Mouse (Mus musculus) intestine, postnatal 0 days (tissue): ENCODE results near the gene Cd38. TPM values are rescaled to one million over a fixed set of nuclear protein-coding genes. Genes with fewer than 3 reads are reported as not detected.

Experiments used
- ATAC-seq: fragments of 200-750 bp; cut with Nextera tagmentation; 2 replicates; pipeline ENCODE4 v1.8.0; 2017; ENCODE audit warnings: mild to moderate bottlenecking, moderate TSS enrichment, moderate library complexity
- H3K27ac ChIP-seq: fragments of 300-500 bp; sonication (generic); 2 replicates; pipeline ENCODE4 v1.5.1; 2014; ENCODE audit warnings: mild to moderate bottlenecking, low read depth, low read length, moderate library complexity
- H3K27me3 ChIP-seq: fragments of 300-500 bp; sonication (generic); replicated peaks from 2 replicates; pipeline ENCODE4 v1.6.1; 2014; ENCODE audit warnings: low read length, mixed read lengths; ENCODE audit not compliant: control insufficient read depth, insufficient read depth
- H3K36me3 ChIP-seq: fragments of 300-500 bp; sonication (generic); 2 replicates; pipeline ENCODE4 v1.6.1; 2014; ENCODE audit warnings: mild to moderate bottlenecking, moderate library complexity; ENCODE audit not compliant: control insufficient read depth, insufficient read depth
- H3K4me1 ChIP-seq: fragments of 300-500 bp; sonication (generic); replicated peaks from 2 replicates; pipeline ENCODE4 v1.6.1; 2014; ENCODE audit warnings: antibody characterized with exemption, low read length, mixed read lengths; ENCODE audit not compliant: control insufficient read depth, insufficient read depth
- H3K4me2 ChIP-seq: fragments of 300-500 bp; sonication (generic); replicated peaks from 2 replicates; pipeline ENCODE4 v1.6.1; 2014; ENCODE audit warnings: low read depth, mild to moderate bottlenecking, moderate library complexity
- H3K4me3 ChIP-seq: fragments of 300-500 bp; sonication (generic); 2 replicates; pipeline ENCODE4 v1.5.1; 2014; ENCODE audit warnings: low read depth, low read length
- H3K9ac ChIP-seq: fragments of 300-500 bp; sonication (generic); 2 replicates; pipeline ENCODE4 v1.6.1; 2014; ENCODE audit warnings: mild to moderate bottlenecking, low read depth, low read length
- H3K9me3 ChIP-seq: fragments of 300-500 bp; sonication (generic); 2 replicates; pipeline ENCODE4 v1.6.1; 2016; ENCODE audit warnings: mixed run types; ENCODE audit not compliant: control insufficient read depth
- CTCF ChIP-seq: sonication (generic); IDR thresholded peaks from 2 replicates; pipeline ENCODE4 v1.5.1; 2016; ENCODE audit warnings: low read depth, mild to moderate bottlenecking, control low read depth, antibody characterized with exemption, moderate library complexity
- WGBS: fragments of 180-500 bp; shearing (Covaris S2); extraction: QIAGEN DNeasy Blood & Tissue Kit; methylation state at CpG from one replicate; pipeline ENCODE4 v1.1.7; 2014; 5-methylcytosine and 5-hydroxymethylcytosine counted together
- polyA plus RNA-seq: library from polyadenylated mRNA; unstranded; fragments of >200 nt; fragmentation: Nextera tagmentation; extraction: Ambion mirVana; gene quantifications from 2 replicates; pipeline ENCODE4 v1.2.1, GENCODE M21; 2015

Gene Cd38
- polyA plus RNA-seq, 1 experiment from 2014 or later, result 9.5 TPM

- H3K4me3 ChIP-seq, result peak overlapping the region; percentile 24
Measured at GRCm38 (mm10) chr5:43842011-43842285, 26.4 kb upstream of the Cd38 start.

GRCm38 (mm10) chr5:43842576-43843155 lies 25.7 kb upstream of the Cd38 start:
- Histone ChIP-seq H3K4me1 (no peaks in the 10 kb centered on the region; the same call in 1 of the 2 replicates), H3K27ac (no peak overlapping the region), H3K9ac (no peak overlapping the region), H3K36me3 (no peaks in the 10 kb centered on the region), H3K9me3 (0 out of 2 replicates have a peak, but pooled peaks cover 4% of the 10 kb centered on the region), H3K4me2 (no peak overlapping the region), H3K4me3 (no peak overlapping the region), H3K27me3 (no peaks in the 10 kb centered on the region)
- ATAC-seq, result no peak
- 64% methylated on average over 3 of the region's 3 CpGs for WGBS
- no peak for TF ChIP-seq CTCF

More at GRCm38 (mm10) chr5:43842011-43842285, 26.4 kb upstream of the Cd38 start:
- 68% methylated on average over 5 of the region's 5 CpGs for WGBS
- no peaks in the 10 kb centered on the region for H3K36me3 ChIP-seq
- no peaks in the 10 kb centered on the region; the same call in 1 of the 2 replicates for H3K4me1 ChIP-seq
- H3K9ac ChIP-seq, result no peak overlapping the region
- H3K27me3 ChIP-seq, result no peaks in the 10 kb centered on the region
- 0 out of 2 replicates have a peak, but pooled peaks cover 4% of the 10 kb centered on the region for H3K9me3 ChIP-seq
- ATAC-seq, result no peak
- H3K4me2 ChIP-seq, result peak overlapping the region; percentile 57
- H3K27ac ChIP-seq, result no peak overlapping the region
- TF ChIP-seq CTCF, result no peak

DNA sequence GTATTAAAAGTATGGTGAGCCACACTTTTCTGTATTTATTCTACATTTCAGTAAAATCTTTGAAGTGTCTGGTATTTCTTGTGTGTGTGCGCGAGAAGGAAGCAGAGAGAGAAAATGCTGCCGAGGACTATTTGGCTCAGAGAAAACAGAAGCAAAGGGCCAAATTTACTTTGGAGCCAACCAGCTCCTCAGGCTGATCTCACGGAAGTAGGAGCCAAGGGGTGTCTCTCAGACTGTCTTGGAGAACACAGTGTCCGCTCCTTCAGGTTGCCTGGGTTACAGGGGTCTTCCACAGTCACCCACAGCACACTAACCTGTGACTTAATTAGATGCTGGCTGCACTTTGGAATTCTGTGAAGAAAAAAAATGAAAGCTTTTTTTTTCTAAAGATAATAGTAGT lies 23.3 kb upstream of the Cd38 start:
- 85% methylated on average over 5 of the region's 5 CpGs for WGBS
- H3K27me3 ChIP-seq, result no peaks in the 10 kb centered on the region
- TF ChIP-seq CTCF, result no peak
- H3K4me2 ChIP-seq, result no peak overlapping the region
- no peaks in the 10 kb centered on the region for H3K36me3 ChIP-seq
- 0 out of 2 replicates have a peak, but pooled peaks cover 4% of the 10 kb centered on the region for H3K9me3 ChIP-seq
- H3K27ac ChIP-seq, result no peak overlapping the region
- no peak for ATAC-seq
- no peak overlapping the region for H3K9ac ChIP-seq
- no peaks in the 10 kb centered on the region; the same call in 1 of the 2 replicates for H3K4me1 ChIP-seq
- no peak overlapping the region for H3K4me3 ChIP-seq

GRCm38 (mm10) chr5:43845646-43846045 lies 22.7 kb upstream of the Cd38 start:
- no peaks in the 10 kb centered on the region; the same call in 1 of the 2 replicates for H3K4me1 ChIP-seq
- no peak overlapping the region for H3K27ac ChIP-seq
- 0 out of 2 replicates have a peak, but pooled peaks cover 4% of the 10 kb centered on the region for H3K9me3 ChIP-seq
- no peak for ATAC-seq
- WGBS, result 58% methylated on average over 1 of the region's 1 CpGs
- H3K4me3 ChIP-seq, result no peak overlapping the region
- no peaks in the 10 kb centered on the region for H3K36me3 ChIP-seq
- no peak overlapping the region for H3K9ac ChIP-seq
- H3K27me3 ChIP-seq, result no peaks in the 10 kb centered on the region
- no peak for TF ChIP-seq CTCF
- no peak overlapping the region for H3K4me2 ChIP-seq

DNA sequence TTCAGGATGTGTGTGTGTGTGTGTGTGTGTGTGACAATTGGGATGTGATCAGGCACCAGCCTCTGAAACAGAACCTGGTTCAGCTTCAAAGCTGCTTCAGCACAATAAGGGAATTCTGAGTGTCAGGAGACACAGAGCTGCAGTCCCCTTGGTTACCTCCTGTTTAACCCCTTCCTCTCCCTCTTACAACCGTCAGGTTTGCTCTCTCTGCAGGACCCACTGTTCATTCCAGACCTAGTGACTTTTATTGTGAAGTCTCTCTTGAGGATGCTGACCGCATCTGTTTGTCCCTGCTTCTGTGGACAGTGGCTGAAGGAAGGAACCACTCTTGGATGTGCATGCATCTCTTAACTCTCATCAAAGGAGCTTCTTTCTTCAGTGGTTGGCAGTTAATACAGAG lies 22.1 kb upstream of the Cd38 start:
- H3K27me3 ChIP-seq, result no peaks in the 10 kb centered on the region
- H3K9ac ChIP-seq, result no peak overlapping the region
- H3K27ac ChIP-seq, result no peak overlapping the region
- no peak for ATAC-seq
- 48% methylated on average over 2 of the region's 2 CpGs for WGBS
- H3K36me3 ChIP-seq, result no peaks in the 10 kb centered on the region
- 0 out of 2 replicates have a peak, but pooled peaks cover 4% of the 10 kb centered on the region for H3K9me3 ChIP-seq
- no peaks in the 10 kb centered on the region; the same call in 1 of the 2 replicates for H3K4me1 ChIP-seq
- no peak overlapping the region for H3K4me2 ChIP-seq
- TF ChIP-seq CTCF, result no peak
- H3K4me3 ChIP-seq, result no peak overlapping the region

GRCm38 (mm10) chr5:43847555-43847954 lies 20.8 kb upstream of the Cd38 start:
- no peaks in the 10 kb centered on the region for H3K36me3 ChIP-seq
- H3K4me1 ChIP-seq, result no peaks in the 10 kb centered on the region; the same call in 1 of the 2 replicates
- no peak for TF ChIP-seq CTCF
- ATAC-seq, result no peak
- no peak overlapping the region for H3K4me2 ChIP-seq
- H3K27me3 ChIP-seq, result no peaks in the 10 kb centered on the region
- H3K27ac ChIP-seq, result no peak overlapping the region
- no peak overlapping the region for H3K4me3 ChIP-seq
- 0 out of 2 replicates have a peak, but pooled peaks cover 4% of the 10 kb centered on the region for H3K9me3 ChIP-seq
- no peak overlapping the region for H3K9ac ChIP-seq

- H3K36me3 ChIP-seq, result no peaks in the 10 kb centered on the region
- no peak overlapping the region for H3K9ac ChIP-seq
- no peaks in the 10 kb centered on the region for H3K4me1 ChIP-seq
- TF ChIP-seq CTCF, result no peak
- no peak overlapping the region for H3K4me3 ChIP-seq
- H3K4me2 ChIP-seq, result no peak overlapping the region
- H3K9me3 ChIP-seq, result 0 out of 2 replicates have a peak, but pooled peaks cover 4% of the 10 kb centered on the region
- H3K27me3 ChIP-seq, result no peaks in the 10 kb centered on the region
- no peak for ATAC-seq
- H3K27ac ChIP-seq, result no peak overlapping the region
- WGBS, result 87% methylated on average over 3 of the region's 3 CpGs
Measured at GRCm38 (mm10) chr5:43848275-43848674, 20.1 kb upstream of the Cd38 start.
